In the genomic region with DNA sequence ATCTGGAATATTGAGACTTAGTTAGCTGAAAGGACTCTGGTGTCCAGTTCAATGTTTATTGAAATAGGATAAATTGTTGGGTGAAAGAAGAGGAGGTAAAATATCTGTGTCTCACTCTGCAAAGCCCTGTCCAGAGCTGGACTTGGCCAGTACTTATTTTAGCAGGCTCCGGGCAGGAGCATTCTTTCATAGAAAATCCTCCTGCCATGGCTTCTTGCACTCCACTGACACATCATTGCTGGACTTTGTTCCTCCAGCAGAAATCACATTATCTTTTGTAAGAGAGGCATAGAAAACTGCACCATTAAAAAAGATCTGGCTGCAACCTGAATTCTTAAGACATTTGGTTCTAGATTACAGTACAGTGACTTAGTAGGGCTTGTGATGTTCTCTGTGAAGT, we compare ENCODE assay signal across 9 mouse cellular contexts.
A peak's percentile ranks its signal among the peaks of the same experiment; 100 is the strongest.
DNase-seq lines count a peak whose midpoint lies in the region; ATAC-seq lines count a peak whose summit lies in the region.
"Had no signal": no experiment of that assay in that cellular context is flagged by ENCODE, and none has a peak within 500 bp of the region (broad histone marks: within the 10 kb centered on the region; RNA-seq: fewer than 3 reads in every experiment).

No protein-coding gene starts in this region.

- no peaks in the 10 kb centered on the region for H3K27me3 ChIP-seq in heart, embryonic 15.5 days
- no peaks in the 10 kb centered on the region for H3K27me3 ChIP-seq in embryonic facial prominence, embryonic 11.5 days (ENCODE audit: control insufficient read depth, insufficient read depth, low read length)
- no peaks in the 10 kb centered on the region for H3K27me3 ChIP-seq in hindbrain, embryonic 10.5 days (ENCODE audit: insufficient read depth, poor library complexity, severe bottlenecking)
- H3K27me3 ChIP-seq in midbrain, embryonic 14.5 days (ENCODE audit: control insufficient read depth, insufficient read depth, low read length): no peaks in the 10 kb centered on the region

- ATAC-seq in heart, embryonic 15.5 days (replicated peaks; ENCODE audit: insufficient number of reproducible peaks, insufficient read depth, low FRiP score, low read depth): no peak
- no peak for ATAC-seq in embryonic facial prominence, embryonic 11.5 days (replicated peaks; ENCODE audit: insufficient number of reproducible peaks, low FRiP score, low TSS enrichment, low read depth)
- ATAC-seq in midbrain, embryonic 14.5 days (ENCODE audit: low FRiP score, low TSS enrichment): no peak

- no peak overlapping the region for H3K4me3 ChIP-seq in heart, embryonic 15.5 days
- no peak overlapping the region for H3K4me3 ChIP-seq in embryonic facial prominence, embryonic 11.5 days (ENCODE audit: low read depth, low read length)
- peak overlapping the region; percentile 14; the same call in 1 of the 2 replicates for H3K4me3 ChIP-seq in hindbrain, embryonic 10.5 days
- no peak overlapping the region for H3K4me3 ChIP-seq in midbrain, embryonic 14.5 days (replicated peaks; ENCODE audit: low read depth, low read length)

- H3K4me2 ChIP-seq in heart, embryonic 15.5 days: peak overlapping the region; percentile 52
- no peak overlapping the region for H3K4me2 ChIP-seq in embryonic facial prominence, embryonic 11.5 days (ENCODE audit: low read depth, low read length)
- peak overlapping the region; percentile 42 for H3K4me2 ChIP-seq in midbrain, embryonic 14.5 days (ENCODE audit: low read length)

- peaks cover 33% of the 10 kb centered on the region for H3K36me3 ChIP-seq in heart, embryonic 15.5 days
- H3K36me3 ChIP-seq in embryonic facial prominence, embryonic 11.5 days (replicated peaks; ENCODE audit: control insufficient read depth, insufficient read depth, low read depth, low read length): peaks cover 24% of the 10 kb centered on the region
- H3K36me3 ChIP-seq in hindbrain, embryonic 10.5 days: peaks cover 76% of the 10 kb centered on the region
- H3K36me3 ChIP-seq in midbrain, embryonic 14.5 days (ENCODE audit: control insufficient read depth, insufficient read depth, low read length): peaks cover 50% of the 10 kb centered on the region

- peaks cover 47% of the 10 kb centered on the region for H3K4me1 ChIP-seq in heart, embryonic 15.5 days (replicated peaks)
- no peaks in the 10 kb centered on the region for H3K4me1 ChIP-seq in embryonic facial prominence, embryonic 11.5 days (ENCODE audit: control insufficient read depth, insufficient read depth, low read length)
- peaks cover 37% of the 10 kb centered on the region for H3K4me1 ChIP-seq in hindbrain, embryonic 10.5 days (replicated peaks)
- peaks cover 26% of the 10 kb centered on the region for H3K4me1 ChIP-seq in midbrain, embryonic 14.5 days (ENCODE audit: control insufficient read depth, insufficient read depth, low read length)

- DNase-seq in heart, adult 18-20 months: no peak
- DNase-seq in embryonic facial prominence, embryonic 11.5 days (ENCODE audit: low spot score): no peak
- no peak for DNase-seq in hindbrain, embryonic 10.5 days (ENCODE audit: low spot score)
- DNase-seq in midbrain, embryonic 14.5 days: no peak
- no peak for DNase-seq in spleen, postnatal 36 days (ENCODE audit: low spot score in 2 of 2)
- DNase-seq in cerebellum, postnatal 25 days: no peak
- no peak for DNase-seq in adrenal gland, postnatal 25 days
- DNase-seq: thymus, postnatal 36 days had no signal

- no peaks in the 10 kb centered on the region for H3K9me3 ChIP-seq in heart, embryonic 15.5 days (replicated peaks)
- no peaks in the 10 kb centered on the region for H3K9me3 ChIP-seq in embryonic facial prominence, embryonic 11.5 days (replicated peaks; ENCODE audit: control insufficient read depth, low read length)
- H3K9me3 ChIP-seq in hindbrain, embryonic 10.5 days: no peaks in the 10 kb centered on the region
- H3K9me3 ChIP-seq in midbrain, embryonic 14.5 days (ENCODE audit: control insufficient read depth, low read length): no peaks in the 10 kb centered on the region

- H3K27ac ChIP-seq in heart, embryonic 15.5 days: peak overlapping the region; percentile 81
- peak overlapping the region; percentile 77; the same call in 1 of the 2 replicates for H3K27ac ChIP-seq in embryonic facial prominence, embryonic 11.5 days (replicated peaks; ENCODE audit: low read depth, low read length)
- H3K27ac ChIP-seq in hindbrain, embryonic 10.5 days: peak overlapping the region; percentile 85
- peak overlapping the region; percentile 89 for H3K27ac ChIP-seq in midbrain, embryonic 14.5 days (replicated peaks; ENCODE audit: low read depth, low read length)

- 45% methylated on average over 1 of the region's 1 CpGs for WGBS in heart, embryonic 15.5 days
- WGBS in embryonic facial prominence, embryonic 11.5 days: 73% methylated on average over 1 of the region's 1 CpGs
- WGBS in hindbrain, embryonic 10.5 days: 51% methylated on average over 1 of the region's 1 CpGs
- WGBS in midbrain, embryonic 14.5 days: 26% methylated on average over 1 of the region's 1 CpGs

- no peak overlapping the region for H3K9ac ChIP-seq in heart, embryonic 15.5 days
- no peak overlapping the region for H3K9ac ChIP-seq in embryonic facial prominence, embryonic 11.5 days (replicated peaks; ENCODE audit: low read length)
- no peak overlapping the region for H3K9ac ChIP-seq in midbrain, embryonic 14.5 days (replicated peaks; ENCODE audit: low read length)
